Mouse (Mus musculus): Measurements from ENCODE around the gene Cd68.

Gene Cd68

GRCm38 (mm10) chr11:69693421-69693965, 27.5 kb upstream of the Cd68 start:
- no peak for DNase-seq

GRCm38 (mm10) chr11:69692863-69693262, 26.9 kb upstream of the Cd68 start:
- no peak for DNase-seq

GRCm38 (mm10) chr11:69692196-69692811, 26.4 kb upstream of the Cd68 start:
- DNase-seq, result no peak

GRCm38 (mm10) chr11:69689891-69690290, 23.9 kb upstream of the Cd68 start:
- DNase-seq, result no peak

GRCm38 (mm10) chr11:69687061-69687460, 21.1 kb upstream of the Cd68 start:
- no peak for DNase-seq

- no peak for DNase-seq
Measured at GRCm38 (mm10) chr11:69686377-69686776, 20.4 kb upstream of the Cd68 start.

- peak; percentile 50 for DNase-seq
Measured at GRCm38 (mm10) chr11:69685526-69686148, 19.7 kb upstream of the Cd68 start, which contains the start of gene Tnfsf13. Gene Tnfsf13 (minus strand): TSS chr11:69685784.

GRCm38 (mm10) chr11:69684936-69685335, 19.0 kb upstream of the Cd68 start:
- DNase-seq, result no peak

GRCm38 (mm10) chr11:69684128-69684745, 18.3 kb upstream of the Cd68 start:
- no peak for DNase-seq

- DNase-seq, result no peak
Measured at GRCm38 (mm10) chr11:69683576-69683975, 17.6 kb upstream of the Cd68 start.

- DNase-seq, result peak; percentile 85
Measured at GRCm38 (mm10) chr11:69682840-69683533, 17.0 kb upstream of the Cd68 start.

- no peak for DNase-seq
Measured at GRCm38 (mm10) chr11:69682209-69682839, 16.4 kb upstream of the Cd68 start.

- peak; percentile 99 for DNase-seq
Measured at GRCm38 (mm10) chr11:69681314-69682208, 15.6 kb upstream of the Cd68 start, which contains the start of gene Senp3. Gene Senp3 (minus strand): TSS chr11:69682084.

- DNase-seq, result no peak
Measured at GRCm38 (mm10) chr11:69680136-69680855, 14.3 kb upstream of the Cd68 start.

GRCm38 (mm10) chr11:69679144-69679543, 13.2 kb upstream of the Cd68 start:
- no peak for DNase-seq

- peak; percentile 100 for DNase-seq
Measured at GRCm38 (mm10) chr11:69672211-69672706, 6.3 kb upstream of the Cd68 start, which contains the start of gene Eif4a1. Gene Eif4a1 (minus strand): TSS chr11:69672423.

- DNase-seq, result no peak
Measured at GRCm38 (mm10) chr11:69671726-69672124, 5.8 kb upstream of the Cd68 start.

GRCm38 (mm10) chr11:69670786-69671725, 5.1 kb upstream of the Cd68 start:
- peak; percentile 90 for DNase-seq

GRCm38 (mm10) chr11:69666665-69667005, 682 bp upstream of the Cd68 start:
- no peak for DNase-seq

All from right cerebral cortex, postnatal 25 days (tissue).